Mouse (Mus musculus): ENCODE data around the gene Creb5.

GRCm38 (mm10) chr6:53297851-53298250 lies 10.8 kb downstream of the Creb5 start:
- TF ChIP-seq POLR2A (IDR thresholded peaks at IDR 0.05; ENCODE audit: borderline replicate concordance, extremely low read depth, low read depth, low read length) (no peak), CTCF (IDR thresholded peaks at IDR 0.05; ENCODE audit: insufficient read depth, low read length) (no peak)

Data from lung, adult 2 months (tissue).